Mouse (Mus musculus) stomach, adult 2 months (tissue): ENCODE measurements around the gene Gm9195. TPM values are rescaled to one million over a fixed set of nuclear protein-coding genes. Genes with fewer than 3 reads are reported as not detected.

ENCODE experiments used
- polyA plus RNA-seq: library from polyadenylated mRNA; depleted of rRNA; stranded (reverse); fragments of >200 nt; gene quantifications from 2 replicates; pipeline ENCODE4 v1.2.3, GENCODE M21; 2012; rRNA removed

Gene Gm9195
- polyA plus RNA-seq: 0.02 TPM in 1 of 2 replicates, not detected in the other

GRCm38 (mm10) chr14:72491738-72492137, at the start of gene Gm9195:
Gm9195 (minus strand) TSS chr14:72491838.

Other genes starting within 250 kb of the Gm9195 start
- gene Fndc3a, start 218.2 kb upstream of the Gm9195 start, polyA plus RNA-seq: 14.8 and 25.8 TPM in 2 replicates